Mouse (Mus musculus): Measurements from ENCODE around the gene Tbc1d13.
A peak's percentile ranks its signal among the peaks of the same experiment; 100 is the strongest.

The Tbc1d13 gene

GRCm38 (mm10) chr2:30133613-30134377 is at the start of gene Tbc1d13:
Gene Tbc1d13 (plus strand): TSS chr2:30133746.
- peak; percentile 97 to 98 for DNase-seq (ENCODE audit: low spot score in 2 of 2)

GRCm38 (mm10) chr2:30084113-30084512 is 49.4 kb upstream of the Tbc1d13 start:
- DNase-seq (ENCODE audit: low spot score in 2 of 2): no peak

GRCm38 (mm10) chr2:30084632-30085031 is 48.9 kb upstream of the Tbc1d13 start:
- DNase-seq (ENCODE audit: low spot score in 2 of 2): no peak

- DNase-seq (ENCODE audit: low spot score in 2 of 2): no peak
Measured at GRCm38 (mm10) chr2:30087310-30087709, 46.2 kb upstream of the Tbc1d13 start.

GRCm38 (mm10) chr2:30091521-30091920 is 42.0 kb upstream of the Tbc1d13 start:
- DNase-seq (ENCODE audit: low spot score in 2 of 2): no peak

GRCm38 (mm10) chr2:30092280-30092918 is 41.1 kb upstream of the Tbc1d13 start:
- DNase-seq (ENCODE audit: low spot score in 2 of 2): no peak

GRCm38 (mm10) chr2:30093471-30094207 is 39.9 kb upstream of the Tbc1d13 start, which contains the start of gene Zdhhc12:
Gene Zdhhc12 (minus strand): TSS chr2:30093648.
- DNase-seq (ENCODE audit: low spot score in 2 of 2): peak; percentile 90 to 91

- DNase-seq (ENCODE audit: low spot score in 2 of 2): no peak
Measured at GRCm38 (mm10) chr2:30094208-30094588, 39.3 kb upstream of the Tbc1d13 start.

- peak; percentile 39 to 58 for DNase-seq (ENCODE audit: low spot score in 2 of 2)
Measured at GRCm38 (mm10) chr2:30095882-30096527, 37.5 kb upstream of the Tbc1d13 start.

GRCm38 (mm10) chr2:30100214-30100613 is 33.3 kb upstream of the Tbc1d13 start:
- no peak for DNase-seq (ENCODE audit: low spot score in 2 of 2)

GRCm38 (mm10) chr2:30106364-30106763 is 27.2 kb upstream of the Tbc1d13 start:
- DNase-seq (ENCODE audit: low spot score in 2 of 2): peak; percentile 55 to 72

GRCm38 (mm10) chr2:30107646-30108045 is 25.9 kb upstream of the Tbc1d13 start:
- no peak for DNase-seq (ENCODE audit: low spot score in 2 of 2)

GRCm38 (mm10) chr2:30108260-30108659 is 25.3 kb upstream of the Tbc1d13 start:
- DNase-seq (ENCODE audit: low spot score in 2 of 2): no peak

GRCm38 (mm10) chr2:30111500-30111899 is 22.0 kb upstream of the Tbc1d13 start:
- no peak for DNase-seq (ENCODE audit: low spot score in 2 of 2)

GRCm38 (mm10) chr2:30112564-30112963 is 21.0 kb upstream of the Tbc1d13 start:
- no peak for DNase-seq (ENCODE audit: low spot score in 2 of 2)

- DNase-seq (ENCODE audit: low spot score in 2 of 2): peak in 1 of 2 experiments; percentile 53
Measured at GRCm38 (mm10) chr2:30119641-30120051, 13.9 kb upstream of the Tbc1d13 start.

- no peak for DNase-seq (ENCODE audit: low spot score in 2 of 2)
Measured at GRCm38 (mm10) chr2:30120269-30120668, 13.3 kb upstream of the Tbc1d13 start.

- DNase-seq (ENCODE audit: low spot score in 2 of 2): no peak
Measured at GRCm38 (mm10) chr2:30122766-30123165, 10.8 kb upstream of the Tbc1d13 start.

- no peak for DNase-seq (ENCODE audit: low spot score in 2 of 2)
Measured at GRCm38 (mm10) chr2:30123729-30124471, 9.6 kb upstream of the Tbc1d13 start.

- DNase-seq (ENCODE audit: low spot score in 2 of 2): peak; percentile 85 to 91
Measured at GRCm38 (mm10) chr2:30124472-30125274, 8.9 kb upstream of the Tbc1d13 start, which contains the start of gene Zer1. Gene Zer1 (minus strand): TSS chr2:30124585.

All from spleen, postnatal 14 days (tissue).